In the genomic region with DNA sequence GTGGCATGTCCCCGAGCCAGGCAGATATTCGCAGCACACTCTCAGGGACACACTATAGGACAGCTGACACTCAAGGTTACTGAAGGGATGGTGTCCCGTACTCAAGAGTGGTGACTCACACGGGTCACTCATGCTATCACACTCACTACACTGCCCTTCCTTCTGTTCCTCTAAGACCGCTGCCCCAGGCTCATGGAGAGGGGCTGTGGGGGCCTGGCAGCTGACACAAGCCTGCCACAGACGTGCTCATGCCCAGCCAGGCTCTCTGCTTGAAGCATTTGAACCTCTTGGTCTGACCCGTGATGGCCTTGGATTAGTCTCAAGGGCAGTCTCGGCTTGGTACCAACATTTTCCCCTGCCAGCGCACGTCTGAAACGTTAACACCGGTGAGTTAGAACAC, we compare ENCODE assay signal across 8 mouse cellular contexts. TPM values are rescaled to one million over a fixed set of nuclear protein-coding genes. Genes with fewer than 3 reads are reported as not detected.
DNase-seq lines count a peak whose midpoint lies in the region; ATAC-seq lines count a peak whose summit lies in the region.

No protein-coding gene starts in this region.

- peak; percentile 81 to 86 for DNase-seq in cerebellum, postnatal 10 days
- DNase-seq in cerebellum, adult 8-10 months = no peak
- DNase-seq in ovary, postnatal 36 days (ENCODE audit: low spot score) = peak; percentile 43
- DNase-seq in ovary, postnatal 14 days (ENCODE audit: low spot score) = no peak
- DNase-seq in kidney, postnatal 14 days = peak; percentile 62
- no peak for DNase-seq in right cerebral cortex, postnatal 14 days
- DNase-seq in thymus, postnatal 0 days (ENCODE audit: low spot score) = no peak

- ATAC-seq in inflammation-experienced regulatory T-cells, adult 6 months = no peak

RNA-seq across cellular contexts. Expression of gene Map3k1, which starts 10.7 kb away (rescaled TPM):
- polyA plus RNA-seq in inflammation-experienced regulatory T-cells, adult 6 months (2017; shearing (Covaris generic)) = 100 to 1,000 TPM in 2 of 3 experiments, 10 to 100 TPM in 1; 81.9 to 104 (median 103) TPM
- polyA plus RNA-seq in thymus, postnatal 0 days (2015; fragmentation: Nextera tagmentation; extraction: Ambion mirVana) = 35.8 and 42.7 TPM in 2 replicates

Comparison
In these comparisons a context has a peak if more than half of its experiments do, and no peak if none do; other contexts are left out.
1. DNase-seq: peak in cerebellum, postnatal 10 days (2 of 2), ovary, postnatal 36 days (single experiment) and kidney, postnatal 14 days (single experiment); none in cerebellum, adult 8-10 months (single experiment), ovary, postnatal 14 days (single experiment), right cerebral cortex, postnatal 14 days (single experiment) and thymus, postnatal 0 days (single experiment).